Mouse (Mus musculus) layer of hippocampus, adult 9-11 months (tissue): ENCODE data around the gene Olfr378.

Experiments
- DNase-seq: peaks from one replicate; pipeline ENCODE4 v3.0.0; 2022

The Olfr378 gene

DNA sequence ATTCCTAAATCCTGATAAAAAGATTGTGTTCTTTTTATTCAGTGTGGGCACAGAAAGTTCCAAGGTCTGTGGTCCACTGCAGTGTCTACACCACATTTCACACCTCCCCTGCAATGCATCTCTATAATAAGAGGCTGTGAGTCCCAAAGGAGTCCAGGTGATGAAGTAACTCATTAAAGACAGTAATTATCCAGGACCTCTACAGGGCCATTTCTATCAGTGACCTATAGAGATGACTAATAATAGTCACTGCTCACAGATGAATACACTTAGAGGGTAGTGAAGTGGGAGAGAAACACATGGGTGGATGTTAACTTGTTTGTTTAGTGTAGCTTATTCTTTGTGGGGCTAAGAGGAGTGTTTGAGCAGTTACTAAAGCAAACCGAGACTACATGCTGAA is at the start of gene Olfr378:
Gene Olfr378, minus strand, starts transcription at position 101 of the 400 bp plus-strand sequence.
- no peak for DNase-seq

GRCm38 (mm10) chr11:73457408-73457807 is 29.1 kb upstream of the Olfr378 start, which contains the start of gene Olfr380:
Gene Olfr380 (minus strand): TSS chr11:73457508.
- DNase-seq: no peak

DNA sequence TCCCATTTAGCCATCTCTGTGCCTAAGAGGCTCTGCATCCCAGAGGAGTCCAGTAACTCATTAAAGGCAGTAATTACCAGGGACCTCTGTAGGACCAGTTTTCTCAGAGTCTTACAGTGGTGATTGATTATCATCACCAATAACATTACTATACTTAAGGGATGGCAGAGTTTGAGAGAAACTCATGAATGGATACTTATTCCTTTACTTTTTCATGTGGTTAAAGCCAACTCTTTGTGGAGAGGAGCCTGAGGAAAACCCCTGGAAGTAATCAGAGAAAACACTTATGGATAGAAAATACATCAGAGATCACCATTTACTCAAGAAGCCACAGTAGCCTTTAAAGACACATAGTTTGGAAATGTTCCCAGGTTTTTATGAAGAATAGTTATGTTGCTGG is 28.8 kb downstream of the Olfr378 start, which contains the start of gene Olfr1:
Gene Olfr1, minus strand, starts transcription at position 101 of the 400 bp plus-strand sequence.
- no peak for DNase-seq

GRCm38 (mm10) chr11:73395374-73395773 is 32.9 kb downstream of the Olfr378 start:
- DNase-seq: no peak
